Mouse (Mus musculus): Measurements from ENCODE around the gene Gpr107.

GRCm38 (mm10) chr2:31188691-31189090 lies 36.6 kb downstream of the Gpr107 start:
- TF ChIP-seq CTCF (IDR thresholded peaks at IDR 0.05; ENCODE audit: extremely low read depth, insufficient read depth, low read length) (no peak), POLR2A (IDR thresholded peaks at IDR 0.05; ENCODE audit: extremely low read depth, insufficient read depth, low read length) (no peak)

Data from cortical plate, adult 2 months (tissue).